Mouse (Mus musculus): Measurements from ENCODE around the gene Rcbtb2. TPM values are rescaled to one million over a fixed set of nuclear protein-coding genes. Genes with fewer than 3 reads are reported as not detected.
"Not testable (repeated sequence)": the region's sequence is repeated elsewhere in the genome, so short reads cannot be mapped to it uniquely, and the experiment has no call there.

The Rcbtb2 gene
- total RNA-seq, 2 experiments from 2014 or later: 19.1 to 20.6 TPM

GRCm38 (mm10) chr14:73105407-73106185, 17.2 kb upstream of the Rcbtb2 start:
- Histone ChIP-seq H3K27ac (no peak overlapping the region), H3K4me3 (no peak overlapping the region)
- TF ChIP-seq CTCF (IDR thresholded peaks at IDR 0.05): no peak
- DNase-seq (ENCODE audit: extremely low spot score in 1 of 2, low spot score in 2 of 2): no peak
- intact Hi-C loops (cut with DNase I): loop anchor here (1.0 to 10.0 kb wide), 4 partner anchors 175 to 399 kb away; no protein-coding TSS in a partner anchor

- peak; percentile 49 to 57 for DNase-seq (ENCODE audit: extremely low spot score in 1 of 2, low spot score in 2 of 2)
- intact Hi-C loops (cut with DNase I): loop anchor here (1.0 to 10.0 kb wide), 4 partner anchors 175 to 399 kb away; no protein-coding TSS in a partner anchor
- Histone ChIP-seq H3K4me3 (no peak overlapping the region), H3K27ac (no peak overlapping the region)
- peak; percentile 64 for TF ChIP-seq CTCF (IDR thresholded peaks at IDR 0.05)
Observed at GRCm38 (mm10) chr14:73106234-73106711, 16.6 kb upstream of the Rcbtb2 start.

GRCm38 (mm10) chr14:73106957-73107356, 15.9 kb upstream of the Rcbtb2 start:
- intact Hi-C loops (cut with DNase I): loop anchor here (1.0 to 10.0 kb wide), 4 partner anchors 174 to 398 kb away; no protein-coding TSS in a partner anchor
- H3K27ac ChIP-seq: no peak overlapping the region
- H3K4me3 ChIP-seq: no peak overlapping the region
- DNase-seq (ENCODE audit: extremely low spot score in 1 of 2, low spot score in 2 of 2): no peak
- TF ChIP-seq CTCF (IDR thresholded peaks at IDR 0.05): no peak

GRCm38 (mm10) chr14:73107371-73107770, 15.5 kb upstream of the Rcbtb2 start:
- no peak for TF ChIP-seq CTCF (IDR thresholded peaks at IDR 0.05)
- DNase-seq (ENCODE audit: extremely low spot score in 1 of 2, low spot score in 2 of 2): no peak
- intact Hi-C loops (cut with DNase I): loop anchor here (2.0 to 10.0 kb wide), 3 partner anchors 173 to 397 kb away; no protein-coding TSS in a partner anchor
- H3K4me3 ChIP-seq: no peak overlapping the region
- no peak overlapping the region for H3K27ac ChIP-seq

GRCm38 (mm10) chr14:73107952-73108351, 14.9 kb upstream of the Rcbtb2 start:
- no peak overlapping the region for H3K27ac ChIP-seq

DNA sequence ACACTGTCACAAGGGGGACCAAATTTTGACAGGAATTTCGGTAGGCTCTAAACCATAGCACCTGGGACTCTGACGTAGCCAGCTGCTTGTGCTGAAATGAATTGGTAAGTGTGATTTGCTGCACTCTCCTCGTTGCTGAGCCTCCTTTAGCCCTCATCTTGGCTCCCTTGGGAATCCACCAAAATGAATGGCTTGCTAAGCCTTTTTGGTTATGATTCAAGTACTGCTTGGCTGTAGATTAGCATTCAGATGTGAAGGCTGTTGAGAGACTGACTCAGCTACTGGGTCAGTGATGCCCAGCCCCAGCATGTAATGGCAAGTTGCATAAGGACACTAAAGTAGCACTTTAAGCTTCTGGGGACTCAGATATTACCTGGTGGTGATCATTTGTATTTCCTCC, 12.2 kb upstream of the Rcbtb2 start:
- no peak for DNase-seq (ENCODE audit: extremely low spot score in 1 of 2, low spot score in 2 of 2)
- intact Hi-C loops (cut with DNase I): no loop called here
- TF ChIP-seq CTCF (IDR thresholded peaks at IDR 0.05): no peak
- Histone ChIP-seq H3K27ac (no peak overlapping the region), H3K4me3 (no peak overlapping the region)

More at GRCm38 (mm10) chr14:73107952-73108351, 14.9 kb upstream of the Rcbtb2 start:
- no peak for DNase-seq (ENCODE audit: extremely low spot score in 1 of 2, low spot score in 2 of 2)
- TF ChIP-seq CTCF (IDR thresholded peaks at IDR 0.05): no peak
- intact Hi-C loops (cut with DNase I): loop anchor here (2.0 to 10.0 kb wide), 3 partner anchors 173 to 397 kb away; no protein-coding TSS in a partner anchor
- no peak overlapping the region for H3K4me3 ChIP-seq

- Histone ChIP-seq H3K4me3 (no peak overlapping the region), H3K27ac (no peak overlapping the region)
- no peak for TF ChIP-seq CTCF (IDR thresholded peaks at IDR 0.05)
- intact Hi-C loops (cut with DNase I): no loop called here
- no peak for DNase-seq (ENCODE audit: extremely low spot score in 1 of 2, low spot score in 2 of 2)
Observed at GRCm38 (mm10) chr14:73111091-73111490, 11.7 kb upstream of the Rcbtb2 start.

GRCm38 (mm10) chr14:73112186-73112840, 10.5 kb upstream of the Rcbtb2 start:
- DNase-seq (ENCODE audit: extremely low spot score in 1 of 2, low spot score in 2 of 2): no peak
- Histone ChIP-seq H3K4me3 (no peak overlapping the region), H3K27ac (no peak overlapping the region)
- intact Hi-C loops (cut with DNase I): no loop called here
- TF ChIP-seq CTCF (IDR thresholded peaks at IDR 0.05): no peak

DNA sequence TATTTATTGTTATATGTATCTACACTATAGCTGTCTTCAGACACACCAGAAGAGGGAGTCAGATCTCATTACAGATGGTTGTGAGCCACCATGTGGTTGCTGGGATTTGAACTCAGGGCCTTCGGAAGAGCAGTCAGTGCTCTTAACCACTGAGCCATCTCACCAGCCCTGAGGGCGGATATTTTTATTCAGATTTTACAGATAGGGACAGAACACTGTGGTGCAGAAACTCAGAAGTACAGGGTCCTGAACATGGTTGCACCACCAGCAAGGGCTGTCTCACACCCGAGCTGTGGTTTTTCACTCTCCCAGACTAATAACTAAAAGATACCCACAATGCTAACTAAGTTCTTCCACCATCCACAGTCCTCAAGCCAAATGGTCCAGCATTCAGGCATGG, 7.9 kb upstream of the Rcbtb2 start:
- DNase-seq (ENCODE audit: extremely low spot score in 1 of 2, low spot score in 2 of 2); H3K4me3 ChIP-seq; H3K27ac ChIP-seq; intact Hi-C loops (cut with DNase I): not testable (repeated sequence)

GRCm38 (mm10) chr14:73116301-73116700, 6.5 kb upstream of the Rcbtb2 start:
- no peak for DNase-seq (ENCODE audit: extremely low spot score in 1 of 2, low spot score in 2 of 2)
- no peak for TF ChIP-seq CTCF (IDR thresholded peaks at IDR 0.05)
- intact Hi-C loops (cut with DNase I): no loop called here
- H3K27ac ChIP-seq: no peak overlapping the region
- no peak overlapping the region for H3K4me3 ChIP-seq

- peak; percentile 26 for TF ChIP-seq CTCF (IDR thresholded peaks at IDR 0.05)
- Histone ChIP-seq H3K27ac (peak overlapping the region; percentile 37; the same call in 1 of the 2 replicates), H3K4me3 (no peak overlapping the region)
- intact Hi-C loops (cut with DNase I): no loop called here
- DNase-seq (ENCODE audit: extremely low spot score in 1 of 2, low spot score in 2 of 2): peak; percentile 34 to 42
Observed at GRCm38 (mm10) chr14:73116938-73117337, 5.9 kb upstream of the Rcbtb2 start.
